Mouse (Mus musculus) heart, adult 2 months (tissue): ENCODE measurements at regions not wholly inside any gene's neighbourhood (a gene's known extent, or its start where the extent isn't known, plus 50 kb on each side); places are given as distances from the start of the nearest gene placed in this dataset.

Experiments used
- CTCF ChIP-seq: fragments of 200-600 bp; IDR thresholded peaks from 2 replicates; pipeline ENCODE4 v1.8.1; 2022; ENCODE audit warnings: antibody characterized with exemption, mild to moderate bottlenecking, moderate library complexity
- EP300 ChIP-seq: fragments of 200-500 bp; IDR thresholded peaks from 2 replicates; pipeline ENCODE4 v1.6.1; 2011; ENCODE audit warnings: low read depth, low read length, control low read depth; ENCODE audit not compliant: insufficient read depth
- POLR2A ChIP-seq: fragments of 200-500 bp; IDR thresholded peaks from 2 replicates; pipeline ENCODE4 v1.6.1; 2011; ENCODE audit warnings: mild to moderate bottlenecking, low read depth, low read length, control low read depth; ENCODE audit not compliant: insufficient read depth

- TF ChIP-seq CTCF (no peak), POLR2A (no peak), EP300 (no peak)
These were observed 61.0 kb upstream of the Nudt7 start for GRCm38 (mm10) chr8:114072330-114072729.
